Mouse (Mus musculus): ENCODE data around the gene Birc5. TPM values are rescaled to one million over a fixed set of nuclear protein-coding genes. Genes with fewer than 3 reads are reported as not detected.
"Not testable (repeated sequence)": the region's sequence is repeated elsewhere in the genome, so short reads cannot be mapped to it uniquely, and the experiment has no call there.

Birc5 gene
- polyA plus RNA-seq, 1 experiment from 2014 or later, result 259 TPM

GRCm38 (mm10) chr11:117829671-117830215 lies 19.3 kb upstream of the Birc5 start:
- Histone ChIP-seq H3K9me3 (replicated peaks; ENCODE audit: control insufficient read depth, low read length) (no peaks in the 10 kb centered on the region), H3K36me3 (ENCODE audit: control insufficient read depth, insufficient read depth, low read length) (no peaks in the 10 kb centered on the region), H3K27me3 (ENCODE audit: control insufficient read depth, insufficient read depth, low read length) (no peaks in the 10 kb centered on the region), H3K4me2 (no peak overlapping the region), H3K27ac (ENCODE audit: low read depth, low read length) (peak overlapping the region; percentile 97), H3K9ac (ENCODE audit: low read depth, low read length) (0 out of 2 replicates have a peak overlapping the region, but pooled peaks have one; percentile 6), H3K4me1 (ENCODE audit: control insufficient read depth, insufficient read depth, low read length) (peaks cover 59% of the 10 kb centered on the region), H3K4me3 (ENCODE audit: low read depth, low read length) (no peak overlapping the region)
- WGBS (ENCODE audit: insufficient replicate concordance), result 59% methylated on average over 2 of the region's 2 CpGs
- no peak for ATAC-seq (replicated peaks; ENCODE audit: insufficient number of reproducible peaks, low FRiP score, low TSS enrichment)

GRCm38 (mm10) chr11:117830401-117830800 lies 18.6 kb upstream of the Birc5 start:
- Histone ChIP-seq H3K4me1 (ENCODE audit: control insufficient read depth, insufficient read depth, low read length) (peaks cover 57% of the 10 kb centered on the region), H3K27ac (ENCODE audit: low read depth, low read length) (peak overlapping the region; percentile 97), H3K9me3 (replicated peaks; ENCODE audit: control insufficient read depth, low read length) (no peaks in the 10 kb centered on the region), H3K36me3 (ENCODE audit: control insufficient read depth, insufficient read depth, low read length) (no peaks in the 10 kb centered on the region), H3K4me3 (ENCODE audit: low read depth, low read length) (no peak overlapping the region), H3K4me2 (no peak overlapping the region), H3K9ac (ENCODE audit: low read depth, low read length) (no peak overlapping the region), H3K27me3 (ENCODE audit: control insufficient read depth, insufficient read depth, low read length) (no peaks in the 10 kb centered on the region)
- ATAC-seq (replicated peaks; ENCODE audit: insufficient number of reproducible peaks, low FRiP score, low TSS enrichment), result no peak
- 50% methylated on average over 9 of the region's 9 CpGs for WGBS (ENCODE audit: insufficient replicate concordance)

- H3K9ac ChIP-seq (ENCODE audit: low read depth, low read length), result 0 out of 2 replicates have a peak overlapping the region, but pooled peaks have one; percentile 22
- no peaks in the 10 kb centered on the region for H3K27me3 ChIP-seq (ENCODE audit: control insufficient read depth, insufficient read depth, low read length)
- peak overlapping the region; percentile 28 for H3K4me3 ChIP-seq (ENCODE audit: low read depth, low read length)
- H3K36me3 ChIP-seq (ENCODE audit: control insufficient read depth, insufficient read depth, low read length), result no peaks in the 10 kb centered on the region
- peak overlapping the region; percentile 54; the same call in 1 of the 2 replicates for H3K27ac ChIP-seq (ENCODE audit: low read depth, low read length)
- peaks cover 43% of the 10 kb centered on the region for H3K4me1 ChIP-seq (ENCODE audit: control insufficient read depth, insufficient read depth, low read length)
- 16% methylated on average over 28 of the region's 28 CpGs for WGBS (ENCODE audit: insufficient replicate concordance)
- peak; percentile 40 for ATAC-seq (replicated peaks; ENCODE audit: insufficient number of reproducible peaks, low FRiP score, low TSS enrichment)
- H3K9me3 ChIP-seq (replicated peaks; ENCODE audit: control insufficient read depth, low read length), result no peaks in the 10 kb centered on the region
- H3K4me2 ChIP-seq, result peak overlapping the region; percentile 64
Measured at GRCm38 (mm10) chr11:117832086-117832969, 16.7 kb upstream of the Birc5 start.

GRCm38 (mm10) chr11:117833509-117833908 lies 15.5 kb upstream of the Birc5 start:
- H3K9ac ChIP-seq (ENCODE audit: low read depth, low read length); H3K36me3 ChIP-seq (ENCODE audit: control insufficient read depth, insufficient read depth, low read length); H3K9me3 ChIP-seq (replicated peaks; ENCODE audit: control insufficient read depth, low read length); ATAC-seq (replicated peaks; ENCODE audit: insufficient number of reproducible peaks, low FRiP score, low TSS enrichment); H3K27ac ChIP-seq (ENCODE audit: low read depth, low read length); H3K4me2 ChIP-seq; H3K4me3 ChIP-seq (ENCODE audit: low read depth, low read length); H3K27me3 ChIP-seq (ENCODE audit: control insufficient read depth, insufficient read depth, low read length): not testable (repeated sequence)
- 87% methylated on average over 4 of the region's 6 CpGs for WGBS (ENCODE audit: insufficient replicate concordance)
- H3K4me1 ChIP-seq (ENCODE audit: control insufficient read depth, insufficient read depth, low read length), result peaks cover 32% of the 10 kb centered on the region

DNA sequence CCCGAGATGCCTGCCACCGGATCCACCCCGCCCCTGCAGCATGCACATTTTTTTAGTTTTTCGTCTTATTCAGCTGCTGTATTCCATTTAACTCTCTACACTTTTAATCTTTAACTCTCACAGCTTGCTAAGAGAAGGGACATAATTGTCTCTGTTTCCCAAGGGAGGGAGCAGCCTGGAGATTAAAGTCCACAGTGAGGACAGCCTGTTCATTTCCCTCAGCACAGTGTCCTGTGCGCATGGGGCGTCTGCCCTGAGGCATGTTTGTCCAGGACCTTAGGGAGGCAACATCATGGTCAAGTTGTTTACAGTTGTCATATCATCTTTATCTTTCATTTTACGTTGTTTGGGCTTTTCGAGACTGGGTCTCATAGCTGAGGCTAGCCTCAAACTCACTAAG lies 15.0 kb upstream of the Birc5 start:
- Histone ChIP-seq H3K4me3 (ENCODE audit: low read depth, low read length) (no peak overlapping the region), H3K27ac (ENCODE audit: low read depth, low read length) (no peak overlapping the region), H3K4me1 (ENCODE audit: control insufficient read depth, insufficient read depth, low read length) (peaks cover 28% of the 10 kb centered on the region), H3K4me2 (no peak overlapping the region), H3K9me3 (replicated peaks; ENCODE audit: control insufficient read depth, low read length) (no peaks in the 10 kb centered on the region), H3K36me3 (ENCODE audit: control insufficient read depth, insufficient read depth, low read length) (no peaks in the 10 kb centered on the region), H3K27me3 (ENCODE audit: control insufficient read depth, insufficient read depth, low read length) (no peaks in the 10 kb centered on the region), H3K9ac (ENCODE audit: low read depth, low read length) (no peak overlapping the region)
- no peak for ATAC-seq (replicated peaks; ENCODE audit: insufficient number of reproducible peaks, low FRiP score, low TSS enrichment)
- WGBS (ENCODE audit: insufficient replicate concordance), result 91% methylated on average over 8 of the region's 8 CpGs

GRCm38 (mm10) chr11:117836306-117836705 lies 12.7 kb upstream of the Birc5 start:
- no peaks in the 10 kb centered on the region for H3K36me3 ChIP-seq (ENCODE audit: control insufficient read depth, insufficient read depth, low read length)
- no peak for ATAC-seq (replicated peaks; ENCODE audit: insufficient number of reproducible peaks, low FRiP score, low TSS enrichment)
- H3K4me2 ChIP-seq, result peak overlapping the region; percentile 54
- 0 out of 2 replicates have a peak overlapping the region, but pooled peaks have one; percentile 15 for H3K27ac ChIP-seq (ENCODE audit: low read depth, low read length)
- H3K9me3 ChIP-seq (replicated peaks; ENCODE audit: control insufficient read depth, low read length), result no peaks in the 10 kb centered on the region
- 19% methylated on average over 13 of the region's 13 CpGs for WGBS (ENCODE audit: insufficient replicate concordance)
- H3K4me1 ChIP-seq (ENCODE audit: control insufficient read depth, insufficient read depth, low read length), result peaks cover 13% of the 10 kb centered on the region
- H3K4me3 ChIP-seq (ENCODE audit: low read depth, low read length), result 0 out of 2 replicates have a peak overlapping the region, but pooled peaks have one; percentile 14
- 0 out of 2 replicates have a peak overlapping the region, but pooled peaks have one; percentile 28 for H3K9ac ChIP-seq (ENCODE audit: low read depth, low read length)
- no peaks in the 10 kb centered on the region for H3K27me3 ChIP-seq (ENCODE audit: control insufficient read depth, insufficient read depth, low read length)

DNA sequence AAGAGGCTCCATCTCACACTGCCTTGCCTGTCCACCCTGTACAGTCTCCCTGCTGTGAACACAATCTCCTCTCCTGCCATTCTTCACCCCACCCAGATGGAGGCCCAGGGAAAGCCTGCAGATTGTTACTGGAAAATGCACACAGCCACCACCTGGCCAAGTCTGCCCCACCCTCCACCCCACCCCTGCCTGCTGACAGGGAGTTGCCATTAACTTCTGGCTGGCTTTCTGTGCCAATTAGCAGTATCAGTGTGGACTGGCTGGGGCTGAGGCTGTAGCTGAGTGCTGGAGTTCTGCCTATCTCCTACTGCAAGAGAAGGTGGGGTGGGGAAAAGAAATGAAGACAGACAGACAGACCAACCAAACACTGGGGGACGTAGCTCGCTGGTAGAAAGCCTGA lies 10.5 kb upstream of the Birc5 start:
- Histone ChIP-seq H3K4me3 (ENCODE audit: low read depth, low read length) (no peak overlapping the region), H3K36me3 (ENCODE audit: control insufficient read depth, insufficient read depth, low read length) (no peaks in the 10 kb centered on the region), H3K27ac (ENCODE audit: low read depth, low read length) (peak overlapping the region; percentile 46; the same call in 1 of the 2 replicates), H3K4me2 (peak overlapping the region; percentile 14; the same call in 1 of the 2 replicates), H3K9me3 (replicated peaks; ENCODE audit: control insufficient read depth, low read length) (no peaks in the 10 kb centered on the region), H3K27me3 (ENCODE audit: control insufficient read depth, insufficient read depth, low read length) (no peaks in the 10 kb centered on the region), H3K9ac (ENCODE audit: low read depth, low read length) (no peak overlapping the region), H3K4me1 (ENCODE audit: control insufficient read depth, insufficient read depth, low read length) (peaks cover 5% of the 10 kb centered on the region; the same call in 1 of the 2 replicates)
- peak; percentile 70 for ATAC-seq (replicated peaks; ENCODE audit: insufficient number of reproducible peaks, low FRiP score, low TSS enrichment)
- 64% methylated on average over 2 of the region's 2 CpGs for WGBS (ENCODE audit: insufficient replicate concordance)

DNA sequence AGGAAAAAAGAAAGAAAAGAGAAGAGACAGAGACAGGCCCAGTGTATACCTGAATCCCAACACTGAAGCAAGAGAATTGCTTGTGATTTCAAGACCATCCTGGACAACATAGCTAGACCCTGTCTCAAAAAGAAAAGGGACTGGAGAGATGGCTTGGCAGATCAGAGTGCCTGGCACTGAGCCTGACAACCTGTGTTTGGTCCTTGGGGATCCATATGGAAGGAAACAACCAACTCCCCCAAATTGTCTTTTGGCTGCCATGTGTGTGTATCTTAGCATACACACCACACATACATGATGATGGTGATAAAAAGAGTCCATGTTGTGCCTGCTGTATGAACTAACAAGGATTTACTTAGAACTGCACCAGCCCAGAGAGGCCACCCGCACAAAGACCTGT lies 10.0 kb upstream of the Birc5 start:
- H3K9ac ChIP-seq (ENCODE audit: low read depth, low read length), result no peak overlapping the region
- peaks cover 5% of the 10 kb centered on the region; the same call in 1 of the 2 replicates for H3K4me1 ChIP-seq (ENCODE audit: control insufficient read depth, insufficient read depth, low read length)
- no peaks in the 10 kb centered on the region for H3K9me3 ChIP-seq (replicated peaks; ENCODE audit: control insufficient read depth, low read length)
- 77% methylated on average over 1 of the region's 1 CpGs for WGBS (ENCODE audit: insufficient replicate concordance)
- peak overlapping the region; percentile 14; the same call in 1 of the 2 replicates for H3K4me2 ChIP-seq
- H3K27me3 ChIP-seq (ENCODE audit: control insufficient read depth, insufficient read depth, low read length), result no peaks in the 10 kb centered on the region
- H3K4me3 ChIP-seq (ENCODE audit: low read depth, low read length), result no peak overlapping the region
- H3K36me3 ChIP-seq (ENCODE audit: control insufficient read depth, insufficient read depth, low read length), result no peaks in the 10 kb centered on the region
- H3K27ac ChIP-seq (ENCODE audit: low read depth, low read length), result peak overlapping the region; percentile 46; the same call in 1 of the 2 replicates
- ATAC-seq (replicated peaks; ENCODE audit: insufficient number of reproducible peaks, low FRiP score, low TSS enrichment), result no peak

All from heart, embryonic 11.5 days (tissue).